Mouse (Mus musculus) hindlimb bud, embryonic 11.5 days (tissue): ENCODE data around the gene Tmem47.

Experiments used
- DNase-seq: peaks from one replicate; pipeline ENCODE4 v3.0.0-alpha.2; 2012; ENCODE audit warnings: low read depth, low spot score; ENCODE audit errors: extremely low spot score

The Tmem47 gene

GRCm38 (mm10) chrX:81070210-81070803 lies at the start of gene Tmem47:
Tmem47 (plus strand) TSS chrX:81070698.
- no peak for DNase-seq

- DNase-seq = no peak
Measured at GRCm38 (mm10) chrX:81070804-81071461, 435 bp downstream of the Tmem47 start.

GRCm38 (mm10) chrX:81071746-81072640 lies 1.5 kb downstream of the Tmem47 start:
- no peak for DNase-seq

- DNase-seq = no peak
Measured at GRCm38 (mm10) chrX:81072651-81073050, 2.2 kb downstream of the Tmem47 start.

- DNase-seq = no peak
Measured at GRCm38 (mm10) chrX:81073834-81074233, 3.3 kb downstream of the Tmem47 start.

- DNase-seq = no peak
Measured at GRCm38 (mm10) chrX:81078522-81078921, 8.0 kb downstream of the Tmem47 start.

- no peak for DNase-seq
Measured at GRCm38 (mm10) chrX:81080996-81081395, 10.5 kb downstream of the Tmem47 start.

- no peak for DNase-seq
Measured at GRCm38 (mm10) chrX:81085025-81085752, 14.7 kb downstream of the Tmem47 start.

- DNase-seq = no peak
Measured at GRCm38 (mm10) chrX:81147416-81147815, 76.9 kb downstream of the Tmem47 start.
